Mouse (Mus musculus) left cerebral cortex, adult 18-20 months (tissue): ENCODE measurements around the gene Serpinb3c. TPM values are rescaled to one million over a fixed set of nuclear protein-coding genes. Genes with fewer than 3 reads are reported as not detected.
"Not testable (repeated sequence)": the region's sequence is repeated elsewhere in the genome, so short reads cannot be mapped to it uniquely, and the experiment has no call there.

Experiments used
- DNase-seq, 2 experiments: peaks; one replicate each; pipeline ENCODE4 v3.0.0; 2021 to 2022; ENCODE audit warnings: low spot score in 2 of 2, mixed read lengths in 1 of 2
- long read RNA-seq, 2 experiments: library from polyadenylated mRNA; stranded (forward); transcript quantifications; one replicate each; pipeline ENCODE4 v2.0.0; 2021
- total RNA-seq, 2 experiments: library from RNA; stranded (reverse); gene quantifications; 2 replicates each; pipeline ENCODE4 v1.2.3; 2021

Serpinb3c gene
- not detected for total RNA-seq
- long read RNA-seq, experiment 1, result 0 reads
- long read RNA-seq, experiment 2, result 0 reads

GRCm38 (mm10) chr1:107278261-107278660 lies at the start of gene Serpinb3c, which contains the start of gene Serpinb3b:
Gene Serpinb3c (minus strand): TSS chr1:107278371.
Gene Serpinb3b (minus strand): TSS chr1:107278361.
- not testable (repeated sequence) for DNase-seq

- peak; percentile 1 to 5 for DNase-seq
These were observed 35.0 kb downstream of the Serpinb3c start for GRCm38 (mm10) chr1:107243170-107243569.

Other genes with a start within 250 kb of the Serpinb3c start
- gene Serpinb3a, start 226.1 kb downstream of the Serpinb3c start, total RNA-seq, result not detected
- not detected for gene Serpinb3d, start 194.9 kb downstream of the Serpinb3c start, total RNA-seq
- not detected for gene Serpinb3b, start within 50 bp of the Serpinb3c start, total RNA-seq
- gene Serpinb11, start 82.8 kb upstream of the Serpinb3c start, total RNA-seq, result not detected
- gene Serpinb7, start 121.3 kb upstream of the Serpinb3c start, total RNA-seq, result not detected
- under 1 TPM in 1 of 2 experiments, not detected in 1; 0.23 TPM for gene Serpinb2, start 233.1 kb upstream of the Serpinb3c start, total RNA-seq